Mouse (Mus musculus): ENCODE results near the gene Zfp879. TPM values are rescaled to one million over a fixed set of nuclear protein-coding genes. Genes with fewer than 3 reads are reported as not detected.

The Zfp879 gene
- total RNA-seq (2015; ENCODE audit: low replicate concordance): not detected in 2 replicates
- not detected in 2 replicates for total RNA-seq (2017; ENCODE audit: low replicate concordance)

DNA sequence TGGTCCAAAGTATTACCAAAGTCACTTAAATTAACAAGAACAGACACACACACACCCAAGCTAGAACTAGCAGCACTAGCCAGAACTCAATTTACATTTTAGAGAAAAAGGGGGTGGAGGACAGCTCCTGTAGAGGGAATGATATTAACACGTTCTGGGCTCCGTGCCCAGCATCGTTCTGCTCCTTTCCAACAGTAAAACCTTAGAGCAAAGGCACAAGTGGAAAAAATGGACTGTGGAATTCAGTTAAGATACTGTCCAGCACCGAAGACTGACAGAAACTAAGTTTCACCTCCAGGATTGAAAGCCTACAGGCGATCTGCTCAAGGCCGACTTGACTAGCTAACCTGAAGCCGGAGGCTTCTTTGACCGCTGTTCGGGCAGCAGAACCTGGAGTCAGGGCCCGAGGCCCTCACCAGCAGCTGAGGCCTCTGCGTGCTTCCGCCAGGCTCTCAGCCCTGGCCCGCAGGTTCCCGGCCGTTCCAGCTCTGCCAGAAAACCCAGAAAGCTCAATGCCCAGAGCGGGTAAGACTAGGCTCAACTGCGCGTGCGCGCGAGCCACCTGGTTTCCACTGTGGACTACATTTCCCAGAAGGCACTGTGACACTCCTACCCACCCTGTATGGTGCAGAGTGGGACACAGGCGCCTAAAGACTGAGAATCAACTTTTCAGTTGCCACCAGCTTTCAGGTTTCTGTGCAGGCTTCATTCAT lies at the start of gene Zfp879:
Gene Zfp879 (minus strand): TSS at position 530 of the 713 bp plus-strand sequence.
- no peak for ATAC-seq (replicated peaks; ENCODE audit: low FRiP score, poor library complexity, severe bottlenecking)

- no peak for ATAC-seq (replicated peaks; ENCODE audit: low FRiP score, poor library complexity, severe bottlenecking)
These were observed 46.2 kb upstream of the Zfp879 start, which contains the start of gene Zfp454 for GRCm38 (mm10) chr11:50887390-50888128. Zfp454 (minus strand) TSS chr11:50887651.

GRCm38 (mm10) chr11:50886933-50887293 lies 45.6 kb upstream of the Zfp879 start:
- no peak for ATAC-seq (replicated peaks; ENCODE audit: low FRiP score, poor library complexity, severe bottlenecking)

GRCm38 (mm10) chr11:50886231-50886932 lies 45.0 kb upstream of the Zfp879 start:
- no peak for ATAC-seq (replicated peaks; ENCODE audit: low FRiP score, poor library complexity, severe bottlenecking)

DNA sequence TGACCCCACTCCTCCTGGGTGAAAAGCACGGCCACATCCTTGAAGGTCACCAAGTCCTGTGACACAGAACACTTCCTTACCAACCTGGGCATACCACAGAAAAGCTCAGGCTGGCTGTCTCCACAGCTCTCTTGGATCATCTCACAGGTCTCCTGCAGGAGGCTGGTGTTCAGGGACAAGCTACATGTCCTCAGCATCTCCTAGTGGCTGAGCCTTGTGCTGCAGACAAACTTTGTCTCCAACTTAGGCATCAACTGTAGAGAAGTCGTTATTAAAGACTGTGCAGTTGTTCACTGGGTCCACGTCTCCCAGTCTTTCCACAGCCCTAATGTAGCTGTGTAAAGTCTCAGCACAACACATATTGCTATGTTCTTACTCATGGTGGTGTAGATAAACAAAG lies 42.4 kb upstream of the Zfp879 start:
- no peak for ATAC-seq (replicated peaks; ENCODE audit: low FRiP score, poor library complexity, severe bottlenecking)

GRCm38 (mm10) chr11:50878641-50879040 lies 37.3 kb upstream of the Zfp879 start:
- no peak for ATAC-seq (replicated peaks; ENCODE audit: low FRiP score, poor library complexity, severe bottlenecking)

GRCm38 (mm10) chr11:50850989-50851601 lies 9.7 kb upstream of the Zfp879 start:
- no peak for ATAC-seq (replicated peaks; ENCODE audit: low FRiP score, poor library complexity, severe bottlenecking)

DNA sequence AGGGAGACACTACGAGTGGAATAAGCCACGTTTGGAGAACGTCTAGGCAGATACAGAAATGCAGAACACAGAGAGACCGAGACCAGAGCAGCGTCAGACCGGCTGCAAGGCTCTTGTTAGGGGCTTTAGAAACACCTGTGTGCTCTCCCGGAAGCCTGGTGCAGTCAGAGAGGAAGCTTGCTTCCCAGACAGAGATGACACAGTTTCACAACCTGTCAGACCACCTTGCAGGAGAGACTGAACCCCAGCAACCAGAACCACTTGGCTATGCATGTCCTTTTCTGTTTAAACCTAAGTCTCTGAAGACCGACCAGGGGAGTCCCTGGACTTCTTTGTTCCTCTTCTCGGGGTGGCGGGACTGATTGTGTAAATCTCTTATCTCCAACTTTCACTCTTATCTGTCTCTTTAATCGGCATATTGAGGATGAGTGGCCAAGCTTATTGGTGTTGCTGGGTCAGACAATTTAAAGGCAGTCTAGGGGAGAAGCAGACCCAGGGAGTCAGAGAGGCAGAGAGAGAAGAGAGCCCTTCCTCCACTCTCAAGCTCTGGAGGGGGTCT lies 8.9 kb upstream of the Zfp879 start, which contains the start of gene Grm6:
Gene Grm6 (plus strand): TSS at position 509 of the 559 bp plus-strand sequence.
- ATAC-seq (replicated peaks; ENCODE audit: low FRiP score, poor library complexity, severe bottlenecking): no peak

GRCm38 (mm10) chr11:50849310-50849709 lies 8.0 kb upstream of the Zfp879 start:
- no peak for ATAC-seq (replicated peaks; ENCODE audit: low FRiP score, poor library complexity, severe bottlenecking)

GRCm38 (mm10) chr11:50848520-50849137 lies 7.3 kb upstream of the Zfp879 start:
- ATAC-seq (replicated peaks; ENCODE audit: low FRiP score, poor library complexity, severe bottlenecking): no peak

DNA sequence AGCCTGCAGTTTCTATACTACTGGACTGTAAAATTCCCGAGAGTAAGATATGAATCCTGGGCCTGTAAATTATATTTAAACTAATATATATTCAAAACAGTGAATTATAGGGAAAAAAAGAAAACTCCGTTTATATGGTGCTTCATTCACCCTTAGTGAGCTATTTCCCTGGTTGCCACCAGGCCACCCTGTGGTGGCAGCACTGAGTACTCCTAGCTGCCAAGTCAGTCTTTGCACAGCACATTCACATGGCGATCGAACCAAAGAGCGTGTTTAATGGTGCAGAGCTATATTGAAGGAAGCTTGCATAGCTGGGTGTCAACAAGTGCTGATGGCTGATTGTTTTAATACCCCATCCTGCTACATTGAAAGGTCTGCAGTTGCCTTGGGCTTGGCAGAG lies 5.7 kb upstream of the Zfp879 start:
- ATAC-seq (replicated peaks; ENCODE audit: low FRiP score, poor library complexity, severe bottlenecking): no peak

DNA sequence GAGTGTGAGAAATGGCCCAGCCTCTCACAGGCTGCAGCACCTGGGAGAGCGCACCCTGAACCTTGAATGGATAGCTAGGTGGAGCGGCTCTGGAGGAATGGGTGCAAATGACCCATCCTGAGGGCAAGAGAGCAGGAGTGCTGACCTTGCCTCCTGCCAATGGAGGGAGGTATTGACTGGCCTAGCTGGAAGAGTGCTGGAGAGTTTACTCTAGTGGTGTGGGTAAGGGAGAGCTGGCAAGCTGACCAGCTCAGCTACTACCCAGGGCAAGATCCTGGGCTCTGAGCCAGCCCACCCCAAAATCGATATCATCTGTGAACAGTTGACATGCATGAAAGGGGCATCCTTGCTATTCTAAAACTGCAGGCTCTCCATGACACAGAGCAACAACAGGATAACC lies 4.6 kb upstream of the Zfp879 start:
- ATAC-seq (replicated peaks; ENCODE audit: low FRiP score, poor library complexity, severe bottlenecking): no peak

DNA sequence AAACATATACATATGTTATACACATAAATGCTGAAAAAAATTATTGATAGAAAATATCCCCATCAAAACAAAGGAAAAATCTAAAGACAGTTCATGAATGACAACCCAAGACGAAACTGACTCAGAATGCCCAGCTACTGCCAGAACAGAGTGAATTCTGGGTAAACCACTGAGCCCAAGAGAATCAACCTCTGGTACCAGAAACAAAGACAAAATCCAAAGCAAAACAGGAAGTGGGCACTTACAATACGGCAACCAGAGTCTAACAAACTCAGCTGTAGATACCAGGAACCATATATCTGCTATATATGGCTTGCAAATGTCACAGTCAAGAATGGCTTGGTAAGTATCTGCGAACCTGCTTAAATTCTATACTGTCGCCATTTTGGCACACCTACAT lies 5.6 kb downstream of the Zfp879 start:
- ATAC-seq (replicated peaks; ENCODE audit: low FRiP score, poor library complexity, severe bottlenecking): no peak

GRCm38 (mm10) chr11:50827010-50827953 lies 14.1 kb downstream of the Zfp879 start, which contains the start of gene Zfp354c:
Zfp354c (minus strand) TSS chr11:50827724.
- ATAC-seq (replicated peaks; ENCODE audit: low FRiP score, poor library complexity, severe bottlenecking): 0 out of 2 replicates have a peak, but pooled peaks have one; percentile 49

DNA sequence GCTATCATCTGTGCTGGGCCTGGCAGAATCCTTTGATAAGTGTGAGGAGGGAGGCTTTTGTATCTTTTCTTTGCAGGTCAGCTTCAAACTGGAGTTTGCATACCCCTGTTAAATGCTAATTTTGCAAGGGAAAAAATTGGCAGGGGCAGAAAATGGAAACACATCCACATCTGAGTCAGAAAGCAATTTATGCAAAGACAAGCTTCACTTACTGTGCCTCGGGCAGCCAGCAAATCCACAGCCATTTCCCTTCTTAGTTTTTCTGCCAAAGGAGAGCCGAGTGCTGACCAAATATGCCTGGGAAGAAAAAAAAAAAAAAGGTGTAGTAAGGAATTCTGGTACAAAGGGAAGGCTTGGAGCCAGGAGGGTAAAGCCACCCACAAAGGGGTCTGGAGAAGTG lies 15.1 kb downstream of the Zfp879 start:
- ATAC-seq (replicated peaks; ENCODE audit: low FRiP score, poor library complexity, severe bottlenecking): no peak

DNA sequence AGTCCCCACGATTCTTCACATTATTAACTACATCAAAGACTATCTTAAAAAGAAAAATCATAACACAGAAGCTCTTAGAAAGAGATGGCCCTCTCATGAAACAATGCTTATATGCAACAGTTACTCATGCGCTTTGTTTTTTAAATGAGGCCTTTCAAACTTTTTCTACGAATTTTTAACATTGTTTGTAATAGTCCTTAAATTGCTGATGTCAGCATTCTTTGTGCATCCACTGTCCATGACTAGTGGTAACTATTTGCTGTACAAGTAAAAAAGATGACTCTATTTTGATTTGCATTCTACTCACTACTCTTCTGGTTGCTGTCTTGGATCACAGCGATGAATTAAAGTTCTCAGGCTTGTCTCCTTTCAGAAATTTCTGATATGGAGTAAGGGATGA lies 27.1 kb downstream of the Zfp879 start:
- ATAC-seq (replicated peaks; ENCODE audit: low FRiP score, poor library complexity, severe bottlenecking): no peak

DNA sequence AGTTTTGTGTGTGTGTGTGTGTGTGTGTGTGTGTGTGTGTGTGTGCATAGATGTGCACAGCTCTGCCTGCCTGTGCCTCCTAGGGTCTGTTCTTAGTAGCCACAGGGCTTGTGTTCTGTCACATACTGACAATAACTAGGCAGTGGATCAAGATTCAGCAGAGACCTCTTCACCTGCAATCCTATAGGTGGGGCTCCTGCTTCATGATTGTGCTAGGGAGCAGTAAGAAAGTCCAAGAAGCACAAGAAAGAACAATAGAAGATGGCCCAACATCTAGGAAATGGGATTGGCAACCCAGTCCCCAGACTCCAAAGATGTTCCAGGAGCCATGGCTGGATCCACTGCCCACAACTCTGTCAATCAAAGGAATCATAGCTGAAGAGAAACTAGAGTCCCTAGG lies 42.5 kb downstream of the Zfp879 start:
- no peak for ATAC-seq (replicated peaks; ENCODE audit: low FRiP score, poor library complexity, severe bottlenecking)

- ATAC-seq (replicated peaks; ENCODE audit: low FRiP score, poor library complexity, severe bottlenecking): no peak
These were observed 43.7 kb downstream of the Zfp879 start for GRCm38 (mm10) chr11:50797674-50798073.

All from erythroid progenitor cell, adult 5-6 weeks (primary cell).